Mouse (Mus musculus) cerebellum, postnatal 10 days (tissue): ENCODE data around the gene Thra.

ENCODE experiments used
- DNase-seq, 2 experiments: peaks; one replicate each; pipeline ENCODE4 v3.0.0; 2021; ENCODE audit warnings: mixed read lengths in 2 of 2

The Thra gene

DNA sequence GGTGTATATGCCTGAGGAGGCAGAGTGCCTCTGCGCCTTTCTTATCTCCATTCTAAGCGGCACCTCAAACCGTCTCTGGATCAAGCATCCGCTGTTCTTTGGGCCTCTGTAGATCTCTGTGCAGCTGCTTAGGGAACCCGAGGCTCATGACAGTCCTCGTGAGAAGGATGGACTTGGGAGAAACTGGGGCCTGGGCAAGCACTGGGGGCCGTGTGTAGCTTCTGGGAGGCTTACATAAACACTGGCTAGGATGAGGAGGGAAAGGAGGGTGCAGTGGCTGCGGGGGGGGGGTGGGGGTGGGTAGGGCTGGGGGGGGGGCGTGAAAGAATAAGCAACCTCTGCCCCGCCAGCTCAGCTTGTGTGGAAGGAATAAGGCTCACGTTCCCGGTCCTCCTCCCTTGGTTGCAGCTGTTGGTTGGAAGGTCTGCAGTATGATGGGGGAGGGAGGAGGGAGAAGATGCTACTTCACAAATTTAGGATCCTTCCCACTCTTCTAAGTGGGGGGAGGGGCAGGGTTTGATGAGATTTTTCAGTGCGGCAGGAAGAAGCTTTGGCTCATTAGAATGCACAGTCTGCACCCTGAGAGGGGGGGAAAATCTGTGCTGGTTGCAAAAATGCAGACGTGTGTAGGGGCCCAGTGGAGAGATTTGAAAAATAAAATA lies 41.5 kb downstream of the Thra start:
- peak; percentile 59 to 77 for DNase-seq

DNA sequence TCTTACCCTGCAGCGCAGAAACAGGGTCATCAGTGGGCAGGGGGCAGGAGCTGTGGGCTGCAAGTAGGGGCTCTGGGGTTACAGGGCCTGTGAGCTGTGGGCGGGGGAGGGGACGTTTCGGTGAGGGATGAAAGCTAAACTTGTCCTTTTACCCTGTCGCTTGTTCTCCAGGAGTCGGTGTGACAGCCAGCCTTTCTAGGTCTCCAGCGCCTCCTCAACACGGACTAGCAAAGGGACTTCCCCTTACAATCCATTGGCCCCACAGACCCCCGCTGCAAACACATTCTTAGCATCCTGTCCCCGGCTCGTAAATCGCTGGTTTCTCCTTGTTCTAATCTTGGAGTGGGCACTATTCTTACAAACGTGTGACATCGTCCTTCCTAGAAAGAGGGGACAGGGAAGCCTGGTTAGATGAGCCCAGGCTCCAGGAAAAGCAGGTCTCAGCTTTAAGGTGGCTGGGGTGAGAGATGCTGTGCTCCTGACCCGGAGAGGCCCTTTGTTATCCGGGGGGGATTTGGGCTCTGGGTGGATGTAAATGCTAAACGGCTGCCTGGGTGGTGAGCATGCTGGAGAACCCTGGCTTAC lies 42.3 kb downstream of the Thra start:
- peak; percentile 57 to 69 for DNase-seq

DNA sequence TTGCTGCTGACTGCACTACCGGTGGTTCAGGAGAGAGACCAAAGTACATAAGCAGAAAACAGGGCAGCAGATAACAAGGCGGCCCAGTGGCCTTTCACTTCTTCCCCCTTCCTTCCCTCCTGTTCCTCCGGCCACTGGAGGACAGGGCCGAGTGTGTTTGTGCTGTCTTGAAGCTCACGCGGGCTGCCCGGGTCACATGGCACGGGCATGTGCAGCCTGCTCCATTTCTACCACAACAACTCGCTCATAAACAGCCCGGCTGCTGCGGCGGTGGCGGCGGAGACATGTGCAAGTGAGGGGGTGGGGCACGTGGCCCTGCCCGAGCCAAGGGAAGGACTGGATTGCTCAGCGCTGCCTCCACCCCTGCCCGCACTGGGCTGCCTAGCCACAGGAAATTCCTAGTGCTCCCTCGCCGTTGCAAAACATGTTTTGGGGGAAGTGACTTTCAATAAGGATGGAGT lies 42.8 kb downstream of the Thra start:
- DNase-seq, result peak; percentile 94 to 95

DNA sequence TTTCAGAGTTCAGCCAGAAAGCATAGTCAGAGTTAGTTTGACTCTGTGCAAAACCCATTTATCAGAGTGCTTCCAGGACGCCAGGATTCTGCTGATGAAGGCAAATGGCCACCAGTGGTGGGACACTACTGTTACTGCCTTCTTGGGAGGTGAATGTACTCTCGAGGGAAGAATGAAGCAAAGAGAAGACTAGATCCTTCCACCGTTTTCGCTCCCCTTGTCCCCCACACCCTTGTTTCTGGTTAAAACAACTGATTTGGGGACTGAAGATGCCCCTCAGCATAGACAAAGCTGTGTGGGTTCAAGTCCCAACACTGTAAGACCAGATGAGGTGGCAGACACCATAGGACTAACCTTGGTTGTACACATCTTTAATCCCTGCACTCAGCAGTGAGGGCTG lies 43.7 kb downstream of the Thra start:
- DNase-seq, result no peak

DNA sequence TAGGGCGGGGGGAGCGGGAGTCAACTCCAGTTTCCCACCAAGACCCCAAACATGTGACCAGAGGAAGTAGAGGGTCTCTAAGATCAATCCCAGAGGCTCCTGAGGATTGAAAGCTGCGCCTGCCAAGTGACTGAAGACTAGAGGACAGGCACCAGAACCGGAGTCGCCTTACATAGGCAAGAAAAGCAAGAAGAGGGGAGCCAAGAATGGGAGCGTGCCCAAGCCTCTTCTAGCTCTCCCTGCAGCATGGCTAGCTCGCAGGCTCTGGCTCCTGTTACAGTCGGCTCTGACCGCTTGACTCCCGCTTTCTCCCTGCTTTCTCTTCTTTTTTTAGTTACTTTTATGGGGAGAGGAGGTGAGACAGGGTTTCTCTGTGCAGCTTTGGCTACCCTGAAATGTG lies 44.8 kb downstream of the Thra start:
- peak in 1 of 2 experiments; percentile 39 for DNase-seq

DNA sequence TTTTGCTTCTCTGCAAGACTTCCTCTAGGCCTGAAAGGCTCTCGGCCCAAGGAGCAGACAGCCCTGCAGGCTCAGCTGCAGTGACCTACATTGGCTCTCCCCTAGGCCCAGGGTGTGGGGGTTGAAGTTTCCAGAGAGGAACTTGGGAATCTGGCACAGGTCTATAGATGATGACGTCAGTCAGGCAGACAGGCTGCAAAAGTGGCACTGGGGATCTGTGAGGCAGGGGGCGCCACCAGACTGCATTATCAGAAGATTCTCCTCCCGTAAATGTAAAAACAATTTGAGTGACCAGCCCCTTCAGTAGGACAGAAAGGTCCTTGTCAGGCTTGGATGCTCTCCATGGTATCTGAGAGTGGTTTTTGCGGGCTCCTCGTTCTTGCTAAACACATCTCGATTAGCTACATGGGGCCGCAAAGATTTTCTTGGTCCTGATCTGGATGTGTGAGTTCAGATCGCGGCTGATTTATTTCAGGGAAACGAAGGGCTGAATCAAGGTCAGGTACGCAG lies 45.4 kb downstream of the Thra start:
- DNase-seq, result peak; percentile 88 to 89

DNA sequence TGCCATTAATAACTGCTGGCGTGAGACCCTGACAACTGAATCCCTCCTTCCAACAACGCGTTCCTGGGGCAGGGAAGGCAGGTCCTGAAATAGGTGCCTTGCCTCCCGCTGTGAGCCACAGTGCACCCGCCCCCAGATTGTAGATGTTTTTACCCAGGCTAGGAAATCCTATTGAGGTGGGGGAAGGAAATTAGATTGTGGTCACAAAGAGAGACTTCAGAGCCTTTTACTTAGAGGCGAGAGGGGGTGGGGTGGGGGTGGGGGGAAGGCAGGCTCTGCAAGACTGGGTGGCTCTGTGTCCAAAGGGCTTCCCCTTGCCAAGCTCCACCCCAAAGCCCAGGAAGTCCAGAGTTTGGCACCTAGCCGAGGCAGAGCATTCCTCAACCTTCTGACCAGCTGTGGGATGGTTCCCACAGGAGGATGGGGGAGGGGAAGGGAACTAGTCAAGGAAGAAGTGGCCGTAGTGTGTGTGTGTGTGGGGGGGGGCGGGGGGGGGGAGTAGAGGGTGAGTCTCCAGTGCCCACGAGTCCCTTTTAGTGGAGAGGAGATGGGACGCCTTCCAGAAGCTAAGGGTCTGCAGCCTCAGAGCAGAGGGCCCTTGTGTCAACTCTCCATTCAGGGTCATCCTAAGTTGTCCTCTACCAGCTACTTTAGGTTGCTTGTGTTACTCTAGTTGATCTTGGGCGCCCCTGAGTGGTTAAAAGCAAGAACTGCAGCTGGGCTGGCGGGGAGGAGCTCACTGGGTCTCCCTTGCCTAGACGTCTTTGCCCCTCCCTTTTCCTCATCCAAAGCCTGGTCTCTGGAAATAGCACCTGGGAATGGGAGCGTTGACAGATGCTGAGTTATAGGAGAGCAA lies 46.1 kb downstream of the Thra start:
- peak; percentile 96 to 98 for DNase-seq

DNA sequence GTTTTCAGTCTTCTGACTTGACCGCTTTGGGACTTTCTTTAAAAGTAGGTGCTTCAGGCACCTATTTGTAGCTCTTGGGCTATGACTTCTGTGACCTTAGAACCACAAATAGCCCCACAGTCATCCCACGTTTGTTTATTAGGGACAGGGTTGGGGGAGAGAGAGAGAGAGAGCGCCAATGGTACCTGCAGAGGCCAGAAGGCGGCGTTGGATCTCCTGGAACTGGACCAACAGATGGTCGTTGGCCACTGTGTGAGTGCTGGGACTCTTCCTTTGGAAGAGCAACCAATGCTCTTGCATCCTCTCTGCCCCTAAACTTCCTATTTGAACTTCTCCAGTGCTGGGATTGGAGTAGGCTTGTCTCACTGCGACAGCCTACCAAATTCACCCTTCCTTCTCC lies 46.8 kb downstream of the Thra start:
- peak in 1 of 2 experiments; percentile 72 for DNase-seq

DNA sequence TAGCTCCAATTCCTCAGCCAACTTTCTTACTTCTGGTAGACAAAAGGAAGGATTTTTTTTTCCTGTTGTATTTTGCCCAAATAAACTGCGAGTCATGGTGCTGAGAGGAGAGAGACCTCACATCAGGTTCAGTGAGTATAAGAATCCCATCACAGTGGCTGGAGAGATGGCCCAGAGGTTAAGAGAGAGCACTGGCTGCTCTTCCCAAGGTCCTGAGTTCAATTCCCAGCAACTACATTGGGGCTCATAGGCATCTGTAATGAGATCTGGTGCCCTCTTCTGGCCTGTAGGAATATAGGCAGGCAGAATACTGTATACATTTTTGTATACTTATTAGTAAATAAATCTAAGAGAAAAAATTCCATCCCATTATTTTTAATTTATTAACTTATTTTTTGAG lies 47.3 kb downstream of the Thra start:
- peak in 1 of 2 experiments; percentile 36 for DNase-seq

DNA sequence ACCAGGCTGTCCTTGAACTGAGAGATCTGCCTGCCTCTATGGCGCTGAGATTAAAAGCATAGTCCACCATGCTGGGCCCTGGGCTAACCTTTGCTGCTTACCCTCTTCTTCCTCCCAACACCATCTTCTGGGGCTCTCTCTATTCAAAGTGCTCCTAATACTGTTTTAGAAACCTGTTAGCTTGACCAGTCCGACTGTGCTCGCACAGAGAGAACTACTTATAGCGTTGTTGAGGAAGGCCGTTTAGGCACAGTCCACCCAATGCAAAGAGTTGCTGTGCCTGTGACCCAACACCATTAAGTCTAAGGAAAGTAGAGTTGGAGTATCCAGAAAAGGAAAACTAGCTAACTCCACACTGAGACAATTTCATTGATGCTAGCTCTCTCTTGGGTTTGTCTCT lies 47.7 kb downstream of the Thra start:
- DNase-seq, result no peak

DNA sequence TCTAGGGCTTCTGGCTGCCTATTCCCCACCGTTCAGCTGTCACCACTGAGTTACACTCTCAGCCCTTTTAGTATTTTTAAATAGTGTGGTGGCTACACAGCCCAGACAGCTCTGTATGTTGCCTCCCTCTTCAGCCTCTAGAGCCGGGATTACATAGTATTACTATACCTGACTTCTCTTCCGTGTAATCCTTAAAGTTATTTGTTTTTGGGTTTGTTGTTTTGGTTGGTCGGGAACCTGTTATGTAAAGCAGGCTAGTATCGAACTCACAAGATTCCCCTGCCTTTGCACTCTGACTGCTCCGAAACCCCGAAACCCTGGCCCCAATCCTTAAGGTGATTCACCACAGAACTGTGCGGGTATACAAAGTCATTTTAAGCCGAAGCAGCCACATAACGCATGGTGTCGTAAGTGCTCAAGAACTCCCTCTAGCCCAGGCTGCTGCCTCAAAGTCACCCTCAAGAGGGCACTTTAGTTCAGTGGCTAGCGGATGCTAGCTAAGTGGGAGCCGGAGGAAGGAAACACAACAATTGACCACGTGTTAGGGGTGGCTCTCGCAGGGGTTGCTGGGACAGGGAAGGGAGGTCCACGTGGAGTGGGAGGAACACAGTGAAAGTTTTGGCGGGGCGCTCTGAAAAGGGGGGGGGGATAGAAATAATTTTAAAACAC lies 48.2 kb downstream of the Thra start:
- peak; percentile 90 to 92 for DNase-seq

DNA sequence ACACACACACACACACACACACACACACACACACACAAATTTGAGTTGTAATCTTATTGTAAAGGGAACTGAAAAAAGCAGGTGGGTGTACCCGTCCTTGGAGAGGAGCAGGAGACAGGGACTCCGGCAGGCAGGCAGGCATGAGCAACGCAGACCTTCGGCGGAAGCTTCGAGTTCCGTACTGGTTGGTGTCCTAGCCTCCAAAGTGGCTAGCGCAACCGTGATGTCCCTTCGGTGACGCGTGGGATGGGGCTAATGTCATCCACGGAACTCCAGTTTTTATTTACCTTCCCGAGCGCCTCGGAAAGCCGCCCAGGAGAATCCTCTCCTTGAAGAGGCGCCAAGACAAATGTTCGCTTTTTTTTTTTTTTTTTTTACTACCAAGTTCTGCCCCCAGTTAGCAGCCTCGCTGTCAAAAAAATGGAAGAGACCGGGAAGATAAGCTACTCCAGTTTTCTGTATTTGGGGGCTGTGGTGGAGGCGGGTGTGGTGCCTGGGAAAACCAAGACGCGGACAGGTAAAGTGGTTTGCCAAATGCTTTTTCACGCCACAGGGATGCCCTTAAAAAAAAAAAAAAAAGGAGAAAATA lies 48.9 kb downstream of the Thra start:
- DNase-seq, result peak in 1 of 2 experiments; percentile 53

DNA sequence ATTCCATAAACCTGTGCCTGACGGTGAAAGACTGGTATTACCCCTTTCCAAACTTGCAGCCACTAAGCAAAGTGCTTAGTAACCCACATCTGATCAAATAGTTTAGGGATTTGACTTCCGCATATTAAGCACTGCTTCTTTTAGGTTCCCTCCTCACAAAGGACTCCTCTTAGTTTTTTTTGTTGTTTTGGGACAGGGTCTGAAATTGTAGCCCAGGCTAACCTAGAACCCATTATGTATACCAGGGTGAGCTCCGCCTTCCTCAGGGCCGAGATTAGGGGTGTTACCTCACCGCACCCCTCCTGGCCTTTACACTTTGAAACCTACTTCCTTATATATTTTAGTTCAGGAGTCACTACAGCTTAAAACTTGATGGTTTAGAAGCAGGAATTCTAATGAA lies 49.4 kb downstream of the Thra start:
- no peak for DNase-seq

DNA sequence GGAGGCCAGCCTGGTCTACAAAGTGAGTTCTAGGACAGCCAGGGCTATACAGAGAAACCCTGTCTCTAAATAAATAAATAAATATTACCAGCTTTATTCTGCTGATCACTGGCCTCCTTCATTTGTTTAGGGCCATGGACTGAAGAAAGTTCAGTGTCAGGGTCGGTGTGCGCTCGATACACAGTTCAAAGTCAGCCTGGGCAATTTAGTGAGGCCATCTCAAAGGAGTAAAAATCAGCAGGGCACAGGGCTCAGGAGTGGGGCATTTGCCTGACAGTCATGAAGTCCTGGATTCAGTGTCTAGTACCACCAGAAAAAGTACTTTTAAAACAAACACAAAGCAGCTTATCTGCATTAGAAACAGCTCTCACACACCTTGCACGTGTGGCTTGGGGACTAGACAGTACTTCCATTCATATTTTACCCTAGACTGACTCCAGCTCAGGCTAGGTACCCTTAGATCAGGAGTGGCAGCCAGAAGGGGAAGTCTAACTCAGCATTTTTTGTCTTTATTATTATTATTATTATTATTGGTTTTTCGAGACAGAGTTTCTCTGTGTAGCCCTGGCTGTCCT lies 50.3 kb downstream of the Thra start:
- no peak for DNase-seq

DNA sequence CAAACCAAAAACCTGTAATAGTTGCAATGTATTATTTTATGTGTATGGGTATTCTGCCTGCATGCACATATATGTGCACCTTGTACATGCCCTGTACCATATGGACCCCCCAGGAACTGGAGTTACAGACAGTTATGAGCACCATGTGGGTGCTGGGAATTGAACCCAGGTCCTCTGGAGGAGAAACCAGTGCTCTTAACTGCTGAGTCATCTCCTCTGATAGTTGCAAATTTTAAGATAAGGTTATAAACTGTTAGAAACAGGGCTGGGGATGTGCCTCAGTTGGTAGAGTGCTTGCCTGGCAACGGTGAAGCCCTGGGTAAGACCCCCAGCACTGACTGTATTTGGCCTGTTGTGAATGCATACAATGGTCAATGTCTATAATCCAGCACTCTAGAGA lies 51.0 kb downstream of the Thra start:
- DNase-seq, result no peak

DNA sequence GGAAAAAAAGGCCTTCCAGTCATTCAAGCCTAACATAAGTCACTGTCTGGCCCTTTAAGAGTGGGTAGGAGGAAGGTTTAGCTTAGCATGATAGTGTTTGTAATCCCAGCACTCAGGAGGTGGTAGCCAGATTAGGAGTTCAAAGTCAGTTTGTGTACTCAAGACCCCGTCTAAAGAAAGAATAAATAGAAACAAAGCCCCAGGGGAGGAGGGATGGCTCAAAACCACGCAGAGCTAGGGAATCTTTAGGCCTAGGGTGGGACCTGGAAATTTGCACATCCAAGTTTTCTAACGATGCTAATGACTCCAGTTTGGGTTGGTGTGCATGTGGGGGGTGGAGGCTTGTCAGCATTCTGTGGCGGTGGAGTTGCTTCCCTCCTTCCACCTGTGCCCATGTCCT lies 51.6 kb downstream of the Thra start:
- DNase-seq, result no peak

DNA sequence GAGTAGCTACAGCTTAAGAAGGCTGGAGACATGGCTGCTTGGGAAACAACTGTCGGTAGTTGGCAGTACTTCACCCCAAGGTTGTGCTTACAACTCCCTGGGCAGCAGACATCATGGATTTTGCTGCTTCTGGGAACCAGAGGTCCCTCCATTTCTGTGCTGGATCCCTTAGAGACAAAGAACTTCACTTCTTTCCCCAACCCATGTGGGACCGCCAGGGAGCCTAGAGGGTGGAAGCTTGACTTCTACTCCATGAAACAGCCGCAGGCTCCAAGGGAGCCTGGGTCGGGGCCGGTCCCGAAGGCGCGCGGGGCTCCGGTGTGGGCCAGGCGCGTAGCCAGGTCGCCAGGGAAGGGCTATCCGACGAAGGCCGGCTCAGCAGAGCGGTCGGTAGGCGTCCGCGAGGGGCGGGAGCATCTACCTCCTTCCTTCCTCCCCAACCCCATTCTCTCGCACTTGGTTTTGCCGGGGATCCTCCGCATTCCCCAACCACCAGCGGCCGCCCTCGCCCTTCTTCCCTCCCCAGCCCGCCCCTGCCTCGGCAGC lies 54.1 kb downstream of the Thra start:
- peak in 1 of 2 experiments; percentile 86 for DNase-seq

DNA sequence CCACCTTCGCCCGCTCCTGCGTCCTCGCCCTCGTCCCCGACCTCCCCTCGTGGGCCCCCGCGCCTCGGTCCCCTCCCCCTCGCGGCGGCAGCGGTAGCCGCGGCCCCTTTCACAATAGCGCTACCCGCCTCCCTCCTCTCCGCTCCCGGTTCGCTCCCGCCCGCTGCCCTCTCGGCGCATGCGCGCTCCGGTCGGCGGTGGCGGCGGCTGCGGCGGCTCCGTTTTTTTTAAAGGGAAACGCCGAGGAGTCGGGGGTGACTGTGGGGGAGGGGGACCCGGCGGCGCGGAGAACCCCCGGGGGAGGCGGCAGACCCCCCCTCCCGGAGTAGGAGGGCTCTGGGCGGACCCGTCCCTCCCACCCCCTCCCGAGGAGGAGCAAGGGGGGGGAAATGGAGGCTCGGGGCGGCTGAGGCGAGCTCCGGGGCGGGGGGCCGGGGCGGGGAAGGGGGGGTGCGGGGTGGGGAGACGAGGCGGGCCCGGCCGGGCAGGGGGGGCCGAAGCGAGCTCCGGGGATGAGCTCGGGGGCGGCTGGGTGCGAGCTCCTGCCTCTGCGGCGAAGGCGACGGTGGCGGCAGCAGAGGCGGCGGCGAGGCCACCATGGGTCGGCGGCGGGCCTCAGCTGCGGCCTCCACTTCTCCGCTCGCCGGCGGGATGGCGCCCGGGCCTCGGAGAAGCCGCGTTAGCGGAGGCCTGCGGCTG lies 54.7 kb downstream of the Thra start, which contains the start of gene Msl1:
Msl1 (plus strand) TSS at position 502 of the 699 bp plus-strand sequence.
- peak; percentile 94 to 96 for DNase-seq

DNA sequence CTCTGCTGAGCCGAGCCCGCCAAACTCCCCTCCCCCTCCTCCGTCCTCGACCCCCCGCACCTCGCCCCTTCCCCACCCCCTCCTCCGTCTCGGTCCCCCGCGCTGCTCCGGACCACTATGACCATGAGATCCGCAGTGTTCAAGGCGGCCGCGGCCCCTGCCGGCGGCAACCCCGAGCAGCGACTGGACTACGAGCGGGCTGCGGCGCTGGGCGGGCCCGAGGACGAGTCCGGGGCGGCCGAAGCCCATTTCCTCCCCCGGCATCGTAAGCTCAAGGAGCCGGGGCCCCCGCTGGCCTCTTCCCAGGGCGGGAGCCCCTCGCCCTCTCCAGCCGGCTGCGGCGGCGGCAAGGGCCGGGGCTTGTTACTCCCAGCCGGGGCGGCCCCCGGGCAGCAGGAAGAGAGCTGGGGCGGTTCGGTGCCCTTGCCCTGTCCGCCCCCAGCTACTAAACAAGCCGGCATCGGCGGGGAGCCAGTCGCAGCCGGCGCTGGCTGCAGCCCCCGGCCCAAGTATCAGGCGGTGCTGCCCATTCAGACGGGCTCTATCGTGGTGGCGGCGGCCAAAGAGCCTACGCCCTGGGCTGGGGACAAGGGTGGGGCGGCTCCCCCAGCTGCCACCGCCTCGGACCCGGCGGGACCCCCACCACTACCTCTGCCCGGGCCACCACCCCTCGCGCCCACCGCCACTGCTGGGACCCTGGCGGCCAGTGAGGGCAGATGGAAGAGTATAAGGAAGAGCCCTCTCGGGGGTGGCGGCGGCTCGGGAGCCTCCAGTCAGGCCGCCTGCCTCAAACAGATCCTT lies 55.5 kb downstream of the Thra start:
- peak; percentile 80 to 82 for DNase-seq

DNA sequence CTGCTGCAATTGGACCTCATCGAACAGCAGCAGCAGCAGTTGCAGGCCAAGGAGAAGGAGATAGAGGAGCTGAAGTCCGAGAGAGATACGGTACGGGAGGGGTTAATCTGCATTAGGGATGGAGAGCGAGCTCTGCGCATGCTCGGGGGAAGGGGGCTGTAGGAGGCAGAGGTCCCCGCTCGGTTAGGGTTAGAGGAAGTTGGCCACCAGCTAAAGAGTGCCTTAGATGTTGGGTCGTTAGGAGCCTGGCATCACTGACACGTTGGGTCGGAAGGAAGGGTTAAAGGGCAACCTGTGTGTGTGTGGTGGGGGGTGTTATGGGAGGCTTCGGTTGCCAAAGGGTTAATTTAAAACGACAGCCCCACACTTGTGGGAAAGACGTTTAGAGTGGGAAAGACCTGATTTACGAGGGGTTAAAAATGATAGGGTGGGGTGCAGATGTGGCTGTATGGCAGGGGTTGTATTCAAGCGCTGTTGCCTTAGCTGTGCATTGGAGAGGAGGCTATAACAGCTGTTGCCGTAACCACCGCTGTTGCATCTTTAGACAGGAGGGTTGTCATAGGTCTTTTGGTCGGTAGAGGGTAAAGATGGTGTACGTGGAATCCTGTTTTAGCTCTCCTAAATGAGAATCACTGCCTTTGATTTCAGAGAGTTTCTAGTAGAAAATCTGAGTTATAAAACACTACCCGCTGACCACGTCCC lies 56.2 kb downstream of the Thra start:
- peak; percentile 92 to 93 for DNase-seq
